Mouse (Mus musculus) kidney, embryonic 16.5 days (tissue): Measurements from ENCODE around the gene Slc22a13. TPM values are rescaled to one million over a fixed set of nuclear protein-coding genes. Genes with fewer than 3 reads are reported as not detected.

Experiments
- ATAC-seq: fragments of 200-750 bp; cut with Nextera tagmentation; 2 replicates; pipeline ENCODE4 v1.8.0; 2017; ENCODE audit warnings: moderate TSS enrichment; ENCODE audit not compliant: low FRiP score, low TSS enrichment
- H3K27ac ChIP-seq: fragments of 300-500 bp; sonication (generic); 2 replicates; pipeline ENCODE4 v1.5.1; 2014; ENCODE audit warnings: low read length
- H3K27me3 ChIP-seq: fragments of 300-500 bp; sonication (generic); 2 replicates; pipeline ENCODE4 v1.6.1; 2014; ENCODE audit warnings: low read length, control low read depth, mixed read lengths; ENCODE audit not compliant: insufficient read depth
- H3K36me3 ChIP-seq: fragments of 300-500 bp; sonication (generic); 2 replicates; pipeline ENCODE4 v1.6.1; 2014; ENCODE audit warnings: low read length, control low read depth, mixed read lengths; ENCODE audit not compliant: insufficient read depth
- H3K4me1 ChIP-seq: fragments of 300-500 bp; sonication (generic); 2 replicates; pipeline ENCODE4 v1.6.1; 2014; ENCODE audit warnings: low read length, control low read depth, mixed read lengths; ENCODE audit not compliant: insufficient read depth
- H3K4me2 ChIP-seq: fragments of 300-500 bp; sonication (generic); replicated peaks from 2 replicates; pipeline ENCODE4 v1.6.1; 2014; ENCODE audit warnings: low read depth, low read length
- H3K4me3 ChIP-seq: fragments of 300-500 bp; sonication (generic); 2 replicates; pipeline ENCODE4 v1.5.1; 2014; ENCODE audit warnings: mild to moderate bottlenecking, low read length
- H3K9ac ChIP-seq: fragments of 300-500 bp; sonication (generic); replicated peaks from 2 replicates; pipeline ENCODE4 v1.6.1; 2014; ENCODE audit warnings: low read length
- H3K9me3 ChIP-seq: fragments of 300-500 bp; sonication (generic); 2 replicates; pipeline ENCODE4 v1.6.1; 2016; ENCODE audit warnings: low read length, control low read depth
- WGBS: fragments of 180-500 bp; shearing (Covaris S2); extraction: QIAGEN DNeasy Blood & Tissue Kit; methylation state at CpG from one replicate; pipeline ENCODE4 v1.1.7; 2014; 5-methylcytosine and 5-hydroxymethylcytosine counted together
- polyA plus RNA-seq: library from polyadenylated mRNA; unstranded; fragments of >200 nt; fragmentation: Nextera tagmentation; extraction: Ambion mirVana; gene quantifications from 2 replicates; pipeline ENCODE4 v1.2.1, GENCODE M21; 2015

Slc22a13 gene
- polyA plus RNA-seq, 1 experiment from 2014 or later: 22.9 TPM

DNA sequence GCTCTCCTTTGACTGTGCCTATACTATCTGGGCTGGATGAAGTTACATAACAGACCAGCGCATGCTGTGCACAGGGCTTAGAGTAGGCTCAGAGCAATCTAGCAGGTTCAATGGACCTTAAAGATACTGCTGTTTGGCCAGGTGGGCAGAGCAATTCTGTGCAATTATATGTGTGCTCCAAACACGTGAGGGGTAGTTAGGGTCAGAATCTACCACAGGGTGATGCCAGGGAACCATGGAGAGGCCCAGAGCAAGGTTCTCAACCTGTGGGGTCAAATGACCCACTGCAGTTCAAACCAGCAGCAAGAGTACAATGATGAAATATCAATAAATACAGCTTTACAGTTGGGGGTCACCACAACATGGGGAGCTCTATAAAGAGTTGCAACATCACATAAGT lies 2.2 kb downstream of the Slc22a13 start:
- H3K36me3 ChIP-seq: no peaks in the 10 kb centered on the region
- peak overlapping the region; percentile 13; the same call in 1 of the 2 replicates for H3K27ac ChIP-seq
- H3K27me3 ChIP-seq: no peaks in the 10 kb centered on the region
- peak; percentile 31; the same call in 1 of the 2 replicates for ATAC-seq
- H3K4me2 ChIP-seq: no peak overlapping the region
- no peak overlapping the region for H3K4me3 ChIP-seq
- H3K9me3 ChIP-seq: peaks cover 9% of the 10 kb centered on the region
- H3K9ac ChIP-seq: no peak overlapping the region
- 57% methylated on average over 2 of the region's 2 CpGs for WGBS
- H3K4me1 ChIP-seq: 0 out of 2 replicates have a peak, but pooled peaks cover 6% of the 10 kb centered on the region

DNA sequence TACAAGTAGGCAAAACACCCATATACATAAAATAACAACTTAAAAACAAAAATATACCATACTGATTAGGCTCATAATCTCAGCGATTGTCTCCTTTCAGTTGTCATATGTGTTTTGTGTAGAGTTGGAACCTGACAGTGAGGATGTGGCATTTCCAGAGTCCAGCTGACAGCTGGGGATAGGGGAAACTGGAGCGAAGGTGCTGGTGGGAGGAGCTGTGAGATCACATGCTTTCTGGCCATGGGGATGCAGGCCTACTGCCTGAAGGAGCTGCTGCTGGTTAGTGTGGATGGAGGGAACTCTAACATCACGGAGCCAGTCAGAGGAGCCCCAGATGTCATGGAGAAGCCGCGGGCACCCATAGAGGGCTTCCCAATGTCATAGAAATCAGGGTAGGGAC lies 3.1 kb downstream of the Slc22a13 start:
- no peaks in the 10 kb centered on the region for H3K27me3 ChIP-seq
- 0 out of 2 replicates have a peak, but pooled peaks cover 6% of the 10 kb centered on the region for H3K4me1 ChIP-seq
- H3K27ac ChIP-seq: no peak overlapping the region
- H3K4me2 ChIP-seq: no peak overlapping the region
- no peak overlapping the region for H3K9ac ChIP-seq
- H3K9me3 ChIP-seq: peaks cover 9% of the 10 kb centered on the region
- 92% methylated on average over 5 of the region's 5 CpGs for WGBS
- H3K36me3 ChIP-seq: no peaks in the 10 kb centered on the region
- H3K4me3 ChIP-seq: no peak overlapping the region
- ATAC-seq: no peak

DNA sequence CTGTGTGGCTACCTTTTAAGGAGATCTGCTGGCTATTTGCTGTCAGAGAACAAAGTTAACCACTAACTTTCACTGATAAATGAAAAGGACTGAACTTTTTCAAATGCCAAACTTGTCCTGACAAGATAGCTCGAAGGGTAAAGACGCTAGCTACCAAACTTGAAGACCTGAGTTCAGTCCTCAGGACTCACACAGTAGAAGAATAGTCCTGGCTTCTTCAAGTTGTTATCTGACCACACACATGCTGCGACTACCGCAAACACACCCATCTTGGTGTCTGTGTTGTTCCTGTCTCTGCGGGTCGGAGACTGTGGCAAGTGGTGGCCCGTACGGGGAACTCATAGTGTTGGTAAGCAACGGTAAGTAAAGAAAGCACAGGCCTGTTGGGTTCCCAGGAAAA lies 5.3 kb downstream of the Slc22a13 start:
- no peak for ATAC-seq
- WGBS: 95% methylated on average over 9 of the region's 9 CpGs
- no peak overlapping the region for H3K9ac ChIP-seq
- no peaks in the 10 kb centered on the region for H3K27me3 ChIP-seq
- peaks cover 15% of the 10 kb centered on the region; the same call in 1 of the 2 replicates for H3K4me1 ChIP-seq
- no peaks in the 10 kb centered on the region for H3K36me3 ChIP-seq
- H3K9me3 ChIP-seq: peaks cover 6% of the 10 kb centered on the region
- no peak overlapping the region for H3K4me2 ChIP-seq
- no peak overlapping the region for H3K4me3 ChIP-seq
- H3K27ac ChIP-seq: no peak overlapping the region

DNA sequence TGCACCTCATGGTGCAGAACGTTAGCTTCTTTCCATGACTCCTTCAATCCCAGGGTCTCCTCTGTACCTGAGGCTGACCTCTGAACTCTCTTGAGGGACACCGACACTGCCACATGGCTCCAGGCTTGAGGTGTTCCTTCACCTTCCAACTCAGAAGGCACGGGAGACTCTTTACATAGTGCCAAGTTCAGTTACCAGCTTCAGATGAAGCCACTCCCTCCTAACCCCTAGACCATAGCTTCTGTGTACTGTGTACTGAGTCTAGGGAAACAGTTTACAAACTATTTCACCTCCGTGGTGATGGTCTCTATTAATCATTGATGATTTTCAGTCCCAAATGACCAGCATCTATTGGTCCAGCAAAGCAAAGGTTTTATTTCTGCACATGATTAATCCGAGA lies 7.2 kb downstream of the Slc22a13 start:
- Histone ChIP-seq H3K9me3 (peaks cover 6% of the 10 kb centered on the region), H3K9ac (no peak overlapping the region), H3K36me3 (no peaks in the 10 kb centered on the region), H3K4me2 (no peak overlapping the region), H3K4me1 (peaks cover 12% of the 10 kb centered on the region), H3K27me3 (no peaks in the 10 kb centered on the region), H3K4me3 (no peak overlapping the region), H3K27ac (no peak overlapping the region)
- 80% methylated on average over 5 of the region's 5 CpGs for WGBS
- peak; percentile 74 for ATAC-seq

DNA sequence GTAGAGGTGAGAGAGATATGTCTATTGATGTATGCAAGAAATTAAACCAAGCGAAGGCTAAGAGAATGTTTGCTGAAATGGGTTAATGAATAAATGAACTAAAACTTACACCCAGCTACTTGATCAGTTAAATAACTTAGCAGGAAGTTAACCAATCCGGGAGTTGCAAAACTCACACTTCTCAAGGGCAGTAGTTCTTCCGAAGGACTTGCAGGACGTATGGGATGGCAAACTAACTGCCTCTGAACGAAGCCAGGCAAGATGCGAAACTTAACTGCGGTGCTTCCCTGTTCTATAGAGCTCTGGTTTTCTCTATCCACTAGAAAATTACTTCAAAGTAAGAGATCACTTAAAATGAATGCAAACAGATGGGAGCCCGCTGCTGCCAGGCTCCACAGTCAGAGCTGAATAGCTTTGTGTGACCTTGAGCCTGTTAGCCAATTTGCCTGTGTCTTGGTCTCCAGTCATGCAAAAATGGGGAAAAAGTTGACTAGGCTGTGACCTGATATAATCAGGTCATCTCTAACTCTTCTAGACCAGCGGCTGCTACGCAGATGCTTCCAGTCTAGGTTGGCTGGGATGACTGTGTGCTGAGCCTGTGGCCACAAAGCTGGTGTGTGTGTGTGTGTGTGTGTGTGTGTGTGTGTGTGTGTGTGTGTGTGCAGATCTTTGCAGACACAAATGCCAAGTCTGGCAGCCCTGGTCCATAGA lies 9.6 kb downstream of the Slc22a13 start:
- WGBS: 65% methylated on average over 10 of the region's 10 CpGs
- Histone ChIP-seq H3K4me2 (no peak overlapping the region), H3K9me3 (peaks cover 6% of the 10 kb centered on the region), H3K4me1 (peaks cover 12% of the 10 kb centered on the region), H3K27ac (peak overlapping the region; percentile 76), H3K4me3 (no peak overlapping the region), H3K36me3 (no peaks in the 10 kb centered on the region), H3K27me3 (no peaks in the 10 kb centered on the region), H3K9ac (no peak overlapping the region)
- peak; percentile 29; the same call in 1 of the 2 replicates for ATAC-seq

DNA sequence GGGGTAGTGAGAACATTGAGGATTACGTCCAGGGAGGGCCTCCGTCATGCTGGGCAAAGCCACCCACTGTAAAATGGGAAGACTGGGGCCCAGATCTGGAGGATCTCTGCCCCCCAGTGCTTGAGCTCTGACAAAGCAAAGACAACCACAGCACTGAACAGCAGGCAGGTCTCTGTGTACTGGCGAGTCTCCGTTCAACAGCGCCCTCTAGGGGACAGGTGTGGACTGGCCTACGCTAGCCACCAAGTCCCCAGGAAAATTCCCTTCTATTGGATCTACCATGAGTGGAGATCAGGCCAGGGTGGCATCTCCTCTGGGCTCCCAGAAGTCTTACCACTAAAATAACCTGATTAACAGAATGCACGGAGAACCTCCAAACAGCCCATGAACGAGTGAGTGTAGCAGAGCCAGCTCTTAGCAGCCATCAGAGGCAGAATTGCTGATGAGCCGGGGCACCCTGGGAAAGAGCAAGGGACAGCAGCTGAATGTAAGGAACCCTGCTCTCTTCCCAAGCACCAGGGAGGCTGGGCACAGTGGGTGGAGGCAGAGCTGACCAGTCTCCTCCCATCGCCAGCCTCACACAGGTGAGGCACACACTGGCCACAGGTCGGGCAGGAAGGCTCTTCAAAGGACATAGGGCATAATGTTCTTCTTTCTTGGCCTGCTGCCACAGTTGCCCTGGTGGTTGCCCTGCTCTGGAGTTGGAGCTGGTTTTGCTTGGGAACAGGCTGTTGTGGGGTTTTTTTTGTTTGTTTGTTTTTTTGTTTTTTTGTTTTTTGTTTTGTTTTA lies 16.5 kb downstream of the Slc22a13 start:
- Histone ChIP-seq H3K9ac (no peak overlapping the region), H3K4me3 (no peak overlapping the region), H3K27me3 (no peaks in the 10 kb centered on the region), H3K9me3 (no peaks in the 10 kb centered on the region), H3K36me3 (no peaks in the 10 kb centered on the region), H3K4me1 (no peaks in the 10 kb centered on the region; the same call in 1 of the 2 replicates), H3K27ac (0 out of 2 replicates have a peak overlapping the region, but pooled peaks have one; percentile 31), H3K4me2 (no peak overlapping the region)
- peak; percentile 90 for ATAC-seq
- 28% methylated on average over 11 of the region's 11 CpGs for WGBS

DNA sequence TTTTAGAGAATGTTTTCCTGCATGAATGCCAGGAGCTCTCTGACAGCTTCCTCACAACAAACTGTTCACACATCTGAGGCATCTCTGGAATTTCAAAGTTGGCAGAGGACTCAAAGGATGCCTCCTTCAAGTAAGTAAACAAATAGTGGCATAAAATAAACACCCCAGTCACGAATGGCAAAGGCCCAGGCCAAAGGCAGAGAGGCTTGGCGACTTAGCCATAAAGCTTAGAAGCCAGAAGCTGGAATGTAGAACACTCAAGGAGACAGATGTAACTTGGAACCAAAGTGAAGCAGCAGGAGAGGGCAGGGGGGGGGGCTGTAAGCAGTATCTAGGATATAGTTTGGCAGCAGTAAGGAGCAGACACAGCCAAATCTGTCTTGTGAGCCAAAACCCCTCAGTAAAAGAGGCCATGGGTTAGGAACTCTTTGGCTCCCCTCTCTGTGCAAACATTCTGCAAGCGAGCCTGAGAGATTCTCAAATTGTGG lies 27.6 kb downstream of the Slc22a13 start:
- no peak; the same call in 1 of the 2 replicates for ATAC-seq
- Histone ChIP-seq H3K4me1 (no peaks in the 10 kb centered on the region), H3K27ac (no peak overlapping the region), H3K4me2 (no peak overlapping the region), H3K9me3 (no peaks in the 10 kb centered on the region), H3K4me3 (no peak overlapping the region), H3K36me3 (no peaks in the 10 kb centered on the region), H3K27me3 (no peaks in the 10 kb centered on the region), H3K9ac (no peak overlapping the region)
- WGBS: 30% methylated on average over 3 of the region's 3 CpGs

DNA sequence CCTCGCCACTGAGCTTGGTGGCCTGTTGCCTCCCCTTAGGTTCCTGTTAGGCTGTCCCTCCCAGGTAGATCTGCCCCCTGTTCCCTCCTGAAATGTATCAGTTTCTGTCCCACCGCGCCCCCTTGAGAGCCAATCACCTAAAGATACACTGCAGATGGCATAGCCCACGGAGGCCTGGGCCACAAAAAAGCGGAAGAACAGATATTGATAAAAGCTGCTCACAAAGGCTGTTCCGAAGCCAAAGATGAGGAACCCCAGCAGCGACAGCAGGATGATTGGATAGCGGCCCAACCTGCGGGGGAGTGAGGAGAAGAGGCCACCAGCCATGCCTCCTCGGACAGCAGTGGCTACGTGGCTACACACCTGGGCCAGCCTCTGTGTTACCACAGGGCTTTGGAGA lies 29.6 kb downstream of the Slc22a13 start:
- no peak for ATAC-seq
- no peaks in the 10 kb centered on the region for H3K27me3 ChIP-seq
- no peak overlapping the region for H3K9ac ChIP-seq
- no peaks in the 10 kb centered on the region for H3K36me3 ChIP-seq
- no peak overlapping the region for H3K4me3 ChIP-seq
- no peak overlapping the region for H3K27ac ChIP-seq
- H3K9me3 ChIP-seq: no peaks in the 10 kb centered on the region
- WGBS: 84% methylated on average over 11 of the region's 11 CpGs
- no peak overlapping the region for H3K4me2 ChIP-seq
- H3K4me1 ChIP-seq: no peaks in the 10 kb centered on the region

DNA sequence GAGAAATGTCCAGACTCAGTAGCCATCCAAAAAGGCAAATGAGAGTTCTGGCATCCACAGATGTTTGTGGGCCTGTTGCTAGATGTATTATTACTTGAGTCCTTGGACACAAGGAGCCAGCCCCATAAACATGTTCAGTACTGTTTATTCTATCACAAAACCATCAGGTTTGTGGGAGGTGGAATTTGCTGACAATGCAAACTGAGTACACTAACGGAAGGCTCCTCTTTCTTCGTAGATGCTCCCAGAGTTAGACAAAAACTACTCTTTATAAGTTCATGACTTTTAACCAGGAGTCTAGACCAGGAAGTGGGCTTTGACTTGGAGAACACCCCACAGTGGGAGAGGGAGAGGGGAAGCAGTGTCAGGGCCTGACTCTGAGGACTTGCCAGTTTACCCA lies 41.3 kb downstream of the Slc22a13 start:
- H3K36me3 ChIP-seq: no peaks in the 10 kb centered on the region
- 0 out of 2 replicates have a peak, but pooled peaks cover 4% of the 10 kb centered on the region for H3K9me3 ChIP-seq
- no peak overlapping the region for H3K27ac ChIP-seq
- WGBS: 75% methylated on average over 2 of the region's 2 CpGs
- no peaks in the 10 kb centered on the region for H3K4me1 ChIP-seq
- no peak overlapping the region for H3K9ac ChIP-seq
- no peaks in the 10 kb centered on the region for H3K27me3 ChIP-seq
- H3K4me3 ChIP-seq: no peak overlapping the region
- no peak for ATAC-seq
- no peak overlapping the region for H3K4me2 ChIP-seq
